Mouse (Mus musculus) urinary bladder, postnatal 4 days (tissue): ENCODE results near the gene Sall2.
"Not testable (repeated sequence)": the region's sequence is repeated elsewhere in the genome, so short reads cannot be mapped to it uniquely, and the experiment has no call there.

Experiments
- DNase-seq, 2 experiments: peaks; one replicate each; pipeline ENCODE4 v3.0.0; 2021 to 2022; ENCODE audit warnings: low spot score in 2 of 2

The Sall2 gene

DNA sequence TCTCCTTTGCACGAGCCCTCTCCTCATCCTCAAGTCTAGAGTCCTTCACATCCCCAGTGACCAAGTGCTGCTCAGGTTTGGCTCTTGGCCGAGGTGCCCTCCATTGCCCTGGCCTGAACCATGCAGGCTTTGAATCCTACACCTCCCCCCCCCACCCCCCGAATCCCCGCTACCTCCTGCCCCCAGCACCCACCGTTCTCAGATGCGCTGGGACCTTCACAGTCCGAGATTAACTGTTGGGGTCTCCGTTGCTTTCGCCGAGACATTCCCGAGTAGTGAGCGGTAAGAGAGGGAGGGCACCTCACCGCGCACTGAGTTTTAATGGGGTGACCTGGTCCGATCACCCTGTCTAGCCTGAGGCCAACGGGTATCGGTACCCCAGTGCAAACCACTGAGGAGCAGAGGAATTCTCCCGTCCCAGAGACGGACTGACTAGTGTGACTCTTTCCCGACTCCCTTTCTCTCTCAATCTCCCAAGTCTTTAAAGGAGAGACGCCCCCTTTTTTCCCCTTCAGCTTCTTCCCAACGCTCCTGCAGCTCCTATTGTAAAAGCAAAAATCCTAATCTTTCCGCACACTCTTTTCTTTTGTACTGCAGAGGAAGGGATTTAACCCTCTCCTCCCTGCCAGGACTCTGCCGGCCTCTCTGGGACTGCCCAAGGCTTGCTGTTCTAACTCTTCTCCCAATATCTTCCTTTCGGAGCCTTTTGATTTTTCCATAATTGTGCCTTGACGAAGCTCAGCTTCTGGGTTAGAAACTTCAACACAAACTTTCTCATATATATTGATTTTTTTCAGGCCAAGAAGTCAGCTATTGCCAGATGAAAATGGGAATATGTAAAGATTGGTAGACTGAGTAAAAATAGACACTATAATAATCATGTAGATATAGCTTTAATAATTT is at the start of gene Sall2:
Gene Sall2 (minus strand): TSS at position 853 of the 903 bp plus-strand sequence.
- DNase-seq = no peak

DNA sequence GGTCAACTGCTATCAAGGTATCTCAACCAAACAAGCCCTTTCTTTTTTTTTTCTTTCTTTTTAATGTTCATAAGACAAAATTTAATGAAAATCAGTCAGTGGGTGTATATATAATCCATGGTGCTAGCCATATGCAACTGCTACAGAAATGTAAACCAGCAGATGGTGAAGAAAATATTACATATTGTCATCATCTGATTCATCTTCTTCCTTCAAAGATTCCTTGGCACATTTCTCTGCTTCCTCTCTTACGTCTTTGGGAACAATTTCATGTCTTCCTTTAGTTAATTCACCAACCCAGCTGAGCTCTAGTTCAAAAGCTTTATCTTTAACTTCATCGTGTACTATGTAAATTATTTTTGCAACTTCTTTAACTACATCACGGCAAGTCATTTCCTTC is 40.2 kb upstream of the Sall2 start:
- no peak for DNase-seq

DNA sequence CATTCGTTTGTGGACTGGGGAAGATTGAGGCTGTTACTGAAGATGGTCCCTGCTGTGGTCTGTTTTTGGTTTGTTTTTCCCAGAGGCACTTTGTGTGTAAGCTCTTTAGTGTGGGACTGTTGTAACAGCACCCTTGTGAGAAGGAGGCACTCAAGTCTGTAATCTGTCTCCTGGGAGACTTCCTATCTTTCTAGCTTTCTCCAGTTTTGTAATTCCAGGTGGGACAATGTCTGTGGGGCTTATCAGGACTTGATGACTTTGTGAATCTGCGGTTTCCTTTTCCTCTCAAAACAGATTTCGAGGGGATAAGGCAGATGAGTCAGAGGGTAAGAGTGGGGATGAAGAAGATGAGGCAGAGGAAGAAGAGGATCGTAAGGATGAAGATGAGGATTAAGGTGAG is 27.7 kb upstream of the Sall2 start, which contains the start of gene Olfr1513:
Gene Olfr1513 (minus strand): TSS at position 101 of the 400 bp plus-strand sequence.
- no peak for DNase-seq

DNA sequence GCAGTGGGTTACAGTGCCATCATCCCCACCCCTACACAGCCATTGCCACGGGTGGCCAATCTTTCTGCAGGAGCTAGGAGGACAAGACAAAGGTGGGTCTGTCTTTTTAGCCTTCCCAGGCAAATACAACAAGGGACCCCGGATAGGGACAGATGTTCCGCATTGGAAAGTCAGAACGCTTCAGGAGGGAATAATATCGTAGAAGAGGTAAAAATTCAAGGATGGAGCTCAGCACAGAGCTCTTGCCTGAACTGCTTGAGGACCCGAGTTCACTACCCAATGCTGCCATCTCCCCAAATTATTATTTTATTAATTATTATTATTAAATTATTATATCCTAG is 10.9 kb upstream of the Sall2 start:
- no peak for DNase-seq

DNA sequence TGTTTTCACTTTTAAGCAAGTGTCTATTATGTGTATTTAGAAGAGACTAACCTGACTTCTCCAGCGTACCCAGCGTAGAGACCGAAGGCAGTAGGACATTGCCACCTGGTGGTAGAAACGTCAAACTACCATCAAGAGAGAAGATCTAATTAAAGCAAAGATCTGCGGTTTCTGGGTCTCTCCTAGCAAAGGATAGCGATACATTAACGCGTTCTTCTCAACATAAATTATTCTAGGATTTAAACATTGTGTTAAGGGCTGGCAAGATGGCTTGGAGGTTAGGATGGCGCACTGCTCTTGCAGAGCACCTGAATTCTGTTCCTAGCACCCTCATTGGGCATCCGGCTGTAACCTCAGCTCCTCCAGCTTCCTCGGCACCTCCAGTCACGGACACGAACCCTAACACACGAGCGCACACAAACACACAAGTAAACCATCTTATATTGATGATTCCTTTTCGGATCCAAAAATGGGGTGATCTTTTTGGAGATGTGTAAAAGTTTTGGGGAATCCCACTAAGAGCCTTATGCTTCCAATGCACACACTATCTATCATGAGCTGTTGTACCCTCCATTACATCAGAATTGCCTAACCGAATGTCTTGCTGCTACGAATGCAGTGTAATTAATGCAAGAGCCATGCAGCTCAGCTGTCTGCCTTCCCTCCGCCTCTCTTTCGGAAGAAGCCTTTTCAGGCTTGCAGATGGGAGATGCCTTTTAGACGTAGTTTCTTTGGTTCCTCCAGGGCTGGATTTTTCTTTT is 10.4 kb upstream of the Sall2 start:
- no peak for DNase-seq

DNA sequence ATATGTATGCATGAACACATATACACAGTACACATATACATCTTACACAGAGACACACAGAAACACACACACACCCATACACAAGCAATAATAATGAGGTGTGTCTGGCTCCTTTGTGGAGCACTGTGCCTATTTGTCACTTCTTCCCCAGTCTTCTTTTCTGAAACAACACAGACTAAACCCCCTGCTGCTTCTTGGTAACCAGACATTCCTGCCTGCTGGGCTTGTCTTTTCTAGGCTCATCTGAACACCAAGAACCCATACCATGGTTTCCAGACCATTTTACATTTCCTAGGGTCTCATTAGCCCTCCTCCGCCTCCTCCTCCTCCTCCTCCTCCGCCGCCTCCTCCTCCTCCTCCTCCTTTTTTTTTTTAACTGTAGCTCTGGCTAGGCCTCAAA is 3.6 kb upstream of the Sall2 start:
- no peak for DNase-seq

DNA sequence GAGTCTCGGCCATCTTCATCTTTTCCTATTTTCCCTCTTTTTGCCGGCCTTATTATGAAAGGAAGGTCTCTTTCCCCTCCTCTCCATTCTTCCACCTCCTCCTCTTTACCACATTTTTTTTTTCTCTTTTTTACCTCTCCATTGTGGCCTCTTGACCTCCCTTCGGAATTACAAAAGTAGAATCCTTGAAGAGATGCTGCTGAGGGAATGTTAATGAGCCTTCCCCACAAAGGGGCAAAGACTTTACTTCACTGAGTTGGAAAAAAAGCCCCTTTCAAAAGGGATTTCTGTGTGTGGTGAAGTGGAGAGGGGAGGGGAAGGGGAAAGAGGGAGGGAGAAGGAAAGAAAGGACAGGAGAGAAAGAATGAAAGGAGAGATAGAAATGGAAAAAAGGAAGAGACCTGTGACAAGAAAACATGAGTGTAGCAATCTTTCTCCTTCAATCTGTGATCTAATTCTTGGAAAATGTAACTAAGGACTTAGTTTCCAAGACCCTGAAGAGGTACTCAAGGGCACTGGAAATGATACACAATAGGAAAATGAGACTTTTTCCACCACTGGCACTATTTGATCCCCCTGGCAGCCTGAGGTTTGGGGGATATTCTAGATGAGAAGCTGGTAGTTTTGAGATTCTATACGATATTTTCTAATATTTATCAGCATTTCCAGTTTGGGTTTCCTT is 2.6 kb upstream of the Sall2 start:
- DNase-seq = no peak

DNA sequence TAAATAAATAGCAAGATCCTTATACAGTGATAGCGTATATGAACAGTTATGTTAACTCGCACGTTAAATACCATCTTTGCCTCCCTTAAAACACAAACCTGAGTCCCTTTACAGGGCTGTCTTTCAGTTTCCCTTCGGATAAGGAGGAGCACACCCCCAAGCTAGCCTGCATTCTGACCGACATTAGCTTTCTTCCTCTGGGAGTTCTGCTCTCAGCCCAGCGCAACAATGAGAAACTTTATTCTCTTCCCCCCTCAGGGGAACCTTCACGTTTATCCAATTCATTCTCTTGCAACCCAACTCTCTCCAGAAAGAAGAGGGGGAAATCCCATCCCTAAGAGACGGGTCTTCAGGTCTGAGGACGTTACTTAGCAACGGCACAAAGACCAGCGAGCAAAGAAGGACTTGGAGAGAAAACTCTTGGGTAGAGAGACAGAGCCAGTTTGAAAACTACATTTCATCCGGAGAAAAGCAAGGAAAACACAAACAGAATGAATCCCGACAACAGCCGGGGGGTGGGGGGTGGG is 1.1 kb downstream of the Sall2 start:
- no peak for DNase-seq

DNA sequence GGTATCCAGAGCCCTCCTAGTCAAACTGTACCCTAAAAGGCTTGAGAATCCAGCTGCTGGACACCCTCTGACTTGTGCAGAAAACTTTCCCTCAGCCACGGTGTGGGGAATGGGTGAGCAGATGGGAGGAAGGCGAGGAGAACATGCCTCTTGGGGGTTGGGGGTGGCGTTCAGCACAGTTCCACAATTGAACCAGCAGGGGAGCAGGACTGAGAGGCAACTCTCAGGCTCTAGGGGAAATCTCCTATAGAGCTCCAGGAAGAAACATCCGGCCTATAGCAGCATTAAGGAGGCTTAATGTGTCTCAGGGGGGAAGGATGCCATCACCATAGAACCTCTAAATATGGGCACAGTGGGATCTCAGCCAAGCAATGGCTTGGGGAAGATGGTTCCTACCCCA is 2.7 kb downstream of the Sall2 start:
- no peak for DNase-seq

DNA sequence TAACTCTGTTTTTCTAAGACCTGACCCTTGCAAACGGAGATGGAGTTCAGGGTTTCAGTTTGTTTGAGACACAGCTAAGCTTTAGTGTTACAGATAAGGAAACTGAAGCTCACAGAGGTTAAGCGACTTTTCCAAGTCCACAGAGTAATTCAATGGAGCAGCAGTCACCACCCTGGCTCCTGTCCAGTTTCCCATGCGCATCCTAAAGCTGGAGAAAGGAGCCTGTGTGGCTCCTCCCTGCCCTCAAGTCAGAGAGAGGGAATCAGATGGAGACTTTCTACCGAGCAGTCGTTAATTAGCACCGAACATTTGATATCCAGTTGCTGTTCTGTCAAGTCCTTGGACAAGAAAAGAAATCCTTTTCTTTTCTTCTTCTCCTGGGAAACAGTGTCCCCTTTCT is 9.2 kb downstream of the Sall2 start:
- no peak for DNase-seq

DNA sequence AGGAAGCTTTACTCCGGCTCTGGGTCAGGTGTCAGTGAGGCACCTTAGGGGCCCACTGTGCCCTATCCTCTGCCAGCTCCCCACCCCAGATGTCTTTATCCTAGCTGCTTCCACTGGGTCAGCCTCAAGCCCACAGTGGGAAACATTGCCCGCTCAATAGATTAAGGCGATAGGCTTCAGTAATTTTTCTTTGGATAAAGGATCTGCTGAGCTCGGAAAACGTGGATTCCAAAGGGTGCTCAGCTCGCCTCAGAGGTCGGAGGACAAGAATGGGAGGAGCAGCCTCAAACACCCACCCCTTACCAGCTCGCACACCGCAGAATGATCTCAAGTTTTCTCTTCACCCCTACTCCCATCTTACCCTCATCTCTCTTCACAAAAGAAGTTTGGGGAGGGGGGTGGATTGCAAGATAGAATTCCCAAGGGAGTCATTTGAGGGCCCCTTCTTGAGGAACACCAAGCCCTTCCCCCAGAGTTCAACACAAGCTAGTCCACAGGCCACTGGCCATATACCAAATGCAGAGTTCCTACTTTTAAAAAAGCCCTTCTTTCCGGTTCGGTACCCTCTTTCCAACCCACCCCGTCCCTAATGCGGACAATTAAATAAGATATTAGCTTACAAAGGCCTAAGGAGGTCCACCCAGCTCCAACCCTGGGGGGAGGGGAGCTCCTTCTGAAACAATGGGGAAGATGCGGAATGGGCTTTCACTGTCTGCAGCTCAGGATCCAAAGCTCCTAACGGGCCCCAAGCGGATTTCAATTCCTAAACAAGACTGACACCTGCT is 11.9 kb downstream of the Sall2 start:
- no peak for DNase-seq

DNA sequence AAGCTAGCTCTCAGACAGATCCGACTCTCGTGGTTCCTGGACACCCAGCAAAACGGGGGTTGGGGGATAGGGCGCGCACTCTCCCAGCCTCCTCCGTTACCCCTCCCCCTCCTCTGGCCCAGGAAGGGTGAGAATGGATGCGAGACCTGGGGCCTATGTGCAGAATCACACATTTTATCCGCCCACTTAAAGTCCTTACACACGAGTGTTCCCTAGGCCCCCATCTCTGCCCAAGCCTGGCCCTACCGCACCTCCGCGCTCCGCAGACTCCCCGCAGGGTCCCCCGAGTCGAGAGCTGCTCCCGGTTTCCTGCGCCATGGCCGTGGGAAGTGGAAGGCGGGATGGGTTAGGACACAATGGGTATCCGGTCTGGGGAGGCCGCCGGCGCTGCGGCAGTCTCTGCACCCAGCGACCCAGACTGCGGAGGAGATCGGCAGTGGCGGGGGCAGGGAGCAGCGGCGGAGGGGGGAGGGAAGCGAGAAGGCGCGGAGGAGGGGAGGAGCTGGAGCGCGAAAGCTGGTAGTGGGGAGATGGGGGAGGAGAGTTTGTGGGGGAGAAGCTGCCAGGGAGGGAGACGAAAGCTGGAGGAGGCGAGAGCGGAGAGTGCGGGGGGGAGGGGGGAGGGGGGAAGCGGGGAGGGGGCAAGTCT is 12.6 kb downstream of the Sall2 start:
- peak; percentile 53 to 73 for DNase-seq

DNA sequence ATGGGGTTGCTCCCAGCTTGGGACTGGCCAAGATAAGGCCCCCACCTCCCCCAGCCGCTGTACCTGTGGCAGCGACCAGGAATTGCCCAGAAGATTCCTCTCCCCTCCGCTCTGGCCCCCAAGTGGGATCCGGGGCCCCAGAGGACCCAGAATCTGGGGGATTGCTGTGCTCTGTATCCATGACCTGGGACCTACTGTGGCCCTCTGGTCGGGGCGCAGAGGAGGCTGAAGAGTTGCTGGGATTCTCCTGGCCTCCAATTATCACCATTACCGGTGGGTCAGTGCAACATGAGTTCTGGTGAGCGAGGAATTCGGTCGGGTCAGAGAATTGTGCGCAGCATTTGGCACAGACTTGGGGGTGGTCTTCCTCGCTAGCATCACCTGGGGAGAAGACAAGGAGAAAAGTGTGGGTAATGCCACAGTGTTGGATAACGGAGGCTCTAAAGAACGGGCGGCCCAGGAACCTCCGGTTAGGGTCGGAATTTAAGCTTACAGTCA is 13.2 kb downstream of the Sall2 start:
- no peak for DNase-seq

DNA sequence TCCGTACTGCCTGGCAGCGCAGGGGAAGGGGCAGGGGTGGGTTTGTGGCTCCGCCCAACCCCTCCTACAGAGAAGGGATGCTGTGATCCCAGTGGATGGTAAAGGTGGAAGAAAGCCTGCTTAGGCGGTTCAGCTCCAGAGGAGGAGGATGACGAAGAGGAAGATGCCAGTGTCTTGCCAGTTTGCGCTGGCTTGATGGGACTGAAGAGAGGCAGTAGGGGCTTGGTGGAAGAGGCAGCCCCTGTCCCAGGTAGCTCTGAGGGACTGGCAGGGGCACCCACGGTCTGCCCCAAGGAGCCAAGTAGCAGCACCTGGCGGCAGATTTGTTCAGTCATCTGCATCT is 13.8 kb downstream of the Sall2 start:
- DNase-seq = no peak

DNA sequence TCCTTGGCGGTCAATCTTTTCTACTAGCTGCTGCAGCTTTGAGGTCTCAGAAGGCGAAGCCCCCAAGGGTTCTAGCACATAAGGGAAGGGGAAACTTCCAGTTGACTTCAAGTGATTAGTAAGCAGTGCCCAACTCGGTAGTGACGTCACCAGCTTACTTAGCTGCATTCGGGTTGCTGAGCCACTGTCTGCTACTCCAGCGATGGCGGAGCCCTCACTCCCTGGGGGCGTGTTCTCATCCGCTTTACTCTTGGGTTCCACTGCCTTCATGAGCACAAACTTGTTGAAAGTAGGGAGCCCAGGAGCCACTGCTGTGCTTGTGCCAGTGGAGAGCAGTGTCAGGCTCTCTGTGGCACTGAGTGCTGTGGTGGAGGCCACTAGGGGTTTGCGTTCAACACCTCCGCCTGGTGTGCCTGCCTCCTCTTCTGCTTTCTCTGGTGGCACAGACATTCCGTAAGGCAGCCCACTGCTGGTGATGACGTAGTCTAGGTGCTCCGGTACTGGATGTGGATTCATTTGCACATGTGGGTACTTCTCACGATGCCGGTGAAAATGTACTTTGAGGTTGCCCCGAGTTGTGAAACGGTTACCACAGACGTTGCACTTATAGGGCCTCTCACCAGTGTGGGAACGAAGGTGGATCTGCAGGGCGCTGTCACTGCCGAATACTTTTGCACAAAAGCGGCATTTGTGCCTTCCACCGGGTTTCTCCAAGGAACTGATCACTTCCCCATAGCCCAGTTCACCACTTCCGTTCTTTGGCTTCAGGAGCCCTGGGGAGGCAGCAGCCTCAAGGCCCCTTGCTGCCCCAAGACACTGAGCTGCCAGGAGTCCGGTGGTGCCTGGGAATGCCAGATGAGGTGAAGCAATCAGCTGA is 14.4 kb downstream of the Sall2 start:
- DNase-seq = no peak

DNA sequence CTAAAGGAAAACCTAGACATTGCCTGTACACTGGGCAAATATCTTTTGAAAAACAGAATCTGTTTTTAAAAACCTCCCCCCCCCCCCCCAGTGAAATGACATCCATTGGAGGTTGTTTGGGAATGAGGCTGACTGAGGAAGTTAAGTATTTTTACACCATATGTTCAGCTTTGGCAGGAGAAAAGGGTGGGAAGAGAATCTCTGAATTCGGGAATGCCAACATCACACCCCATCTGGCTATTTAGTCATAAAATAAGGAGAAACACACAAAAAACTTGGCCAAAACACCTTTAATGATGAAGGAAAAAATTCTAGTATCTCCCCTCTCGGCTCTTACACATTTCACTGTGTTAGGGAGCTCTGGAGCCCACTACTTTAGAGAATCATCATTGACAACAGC is 17.7 kb downstream of the Sall2 start:
- no peak for DNase-seq

DNA sequence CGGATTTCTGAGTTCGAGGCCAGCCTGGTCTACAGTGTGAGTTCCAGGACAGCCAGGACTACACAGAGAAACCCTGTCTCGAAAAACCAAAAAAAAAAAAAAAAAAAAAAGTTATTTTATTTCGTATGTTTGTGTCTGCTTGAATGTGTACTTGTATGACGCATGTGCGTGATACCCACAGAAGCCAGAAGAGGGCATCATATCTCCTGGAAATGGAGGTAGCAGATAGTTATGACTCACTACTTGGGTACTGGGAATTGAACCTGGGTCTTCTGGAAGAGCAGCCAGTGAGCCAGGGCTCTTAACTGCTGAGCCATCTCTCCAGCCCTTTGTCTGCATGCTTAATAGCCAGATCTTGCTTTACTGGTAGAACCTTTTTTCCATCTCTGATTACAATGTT is 18.2 kb downstream of the Sall2 start:
- DNase-seq = not testable (repeated sequence)

DNA sequence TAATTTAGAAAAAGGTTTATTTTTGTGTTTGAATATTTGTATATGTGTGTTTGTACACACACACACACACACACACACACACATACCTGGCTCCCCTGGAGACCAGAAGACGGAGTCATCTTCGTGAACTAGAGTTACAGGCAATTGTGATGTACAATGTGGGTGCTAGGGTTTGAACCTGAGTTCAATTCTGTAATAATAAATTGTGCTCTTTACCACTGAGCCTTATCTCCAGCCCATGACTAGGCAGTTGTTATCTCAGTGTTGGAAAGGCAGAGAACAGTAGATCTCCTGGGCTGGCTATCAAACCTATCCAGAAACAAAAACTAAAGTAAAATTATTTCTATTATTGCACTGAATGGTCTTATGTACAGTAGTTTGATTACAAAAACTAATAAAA is 22.5 kb downstream of the Sall2 start:
- no peak for DNase-seq

DNA sequence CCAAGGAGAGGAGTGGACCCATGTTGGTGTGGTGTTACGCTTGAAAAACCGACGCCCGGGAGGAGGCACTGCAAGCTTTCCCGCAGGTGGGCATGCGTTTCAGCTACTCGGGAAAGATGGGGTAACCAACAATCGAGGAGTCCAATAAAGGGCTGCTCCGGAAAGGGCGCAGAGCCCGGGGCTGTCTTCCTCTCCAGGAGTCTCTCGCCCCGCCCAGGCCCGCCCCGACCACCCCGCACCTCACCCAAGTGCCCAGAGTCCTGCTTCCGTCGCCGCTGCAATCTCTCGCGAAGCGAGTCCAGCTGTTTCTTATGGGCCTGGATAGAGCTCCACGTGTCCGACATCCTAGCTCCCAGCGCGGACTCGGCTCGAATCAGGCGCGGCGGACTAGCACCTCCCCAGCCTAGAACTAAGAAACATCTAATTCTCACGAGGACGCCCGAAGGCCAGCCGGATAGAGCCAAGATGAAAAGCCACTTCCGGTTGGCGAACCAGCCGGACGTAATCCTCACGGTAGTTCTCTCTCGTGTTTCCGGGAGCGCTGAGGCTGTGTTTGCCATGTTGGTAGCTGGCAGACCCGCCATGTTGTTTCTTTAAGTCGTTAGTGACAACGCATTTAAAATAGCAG is 23.8 kb downstream of the Sall2 start, which contains the start of gene Mettl3:
Gene Mettl3 (minus strand): TSS at position 485 of the 628 bp plus-strand sequence.
- peak; percentile 85 to 90 for DNase-seq
